Mouse (Mus musculus): ENCODE data around the gene Olfr339.
"Not testable (repeated sequence)": the region's sequence is repeated elsewhere in the genome, so short reads cannot be mapped to it uniquely, and the experiment has no call there.

- TF ChIP-seq CTCF (IDR thresholded peaks at IDR 0.05; ENCODE audit: borderline replicate concordance, control insufficient read depth, extremely low read depth, insufficient read depth, low read length, poor library complexity); POLR2A (IDR thresholded peaks at IDR 0.05; ENCODE audit: control insufficient read depth, extremely low read depth, insufficient read depth, low read length, poor library complexity): not testable (repeated sequence)
Observed at GRCm38 (mm10) chr2:36415591-36415990, 3.2 kb upstream of the Olfr339 start.
